Mouse (Mus musculus): ENCODE measurements around the gene Aurkc. TPM values are rescaled to one million over a fixed set of nuclear protein-coding genes. Genes with fewer than 3 reads are reported as not detected.
"Not testable (repeated sequence)": the region's sequence is repeated elsewhere in the genome, so short reads cannot be mapped to it uniquely, and the experiment has no call there.

Aurkc gene
- polyA plus RNA-seq, 1 experiment, result not detected

GRCm38 (mm10) chr7:7027445-7027844 lies 32.3 kb downstream of the Aurkc start:
- Histone ChIP-seq H3K4me3 (ENCODE audit: low read depth, low read length) (no peak overlapping the region), H3K27ac (ENCODE audit: insufficient read depth, low read depth, low read length) (no peak overlapping the region), H3K4me1 (ENCODE audit: control insufficient read depth, insufficient read depth, insufficient read length, low read length) (no peaks in the 10 kb centered on the region), H3K27me3 (ENCODE audit: control insufficient read depth, insufficient read depth, low read length) (no peaks in the 10 kb centered on the region), H3K36me3 (ENCODE audit: control insufficient read depth, insufficient read depth, low read length) (no peaks in the 10 kb centered on the region)
- TF ChIP-seq CTCF (IDR thresholded peaks at IDR 0.05; ENCODE audit: extremely low read depth, insufficient read length, insufficient replicate concordance, low read depth, low read length) (no peak), POLR2A (IDR thresholded peaks at IDR 0.05; ENCODE audit: low read depth, low read length) (no peak)

- H3K27ac ChIP-seq (ENCODE audit: insufficient read depth, low read depth, low read length); H3K4me1 ChIP-seq (ENCODE audit: control insufficient read depth, insufficient read depth, insufficient read length, low read length); H3K4me3 ChIP-seq (ENCODE audit: low read depth, low read length); H3K36me3 ChIP-seq (ENCODE audit: control insufficient read depth, insufficient read depth, low read length); H3K27me3 ChIP-seq (ENCODE audit: control insufficient read depth, insufficient read depth, low read length): not testable (repeated sequence)
- 49% methylated on average over 7 of the region's 7 CpGs for WGBS
Measured at GRCm38 (mm10) chr7:7049659-7050320, 54.7 kb downstream of the Aurkc start.

Other genes with a start within 250 kb of the Aurkc start
- gene Zfp954, start 126.2 kb downstream of the Aurkc start, polyA plus RNA-seq (2012; rRNA removed), result 4.9 and 8.5 TPM in 2 replicates
- gene Zfp773, start 141.5 kb downstream of the Aurkc start, polyA plus RNA-seq (2012; rRNA removed), result 0.03 and 0.33 TPM in 2 replicates
- gene Zfp418, start 176.0 kb downstream of the Aurkc start, polyA plus RNA-seq (2012; rRNA removed), result 0.19 and 0.37 TPM in 2 replicates
- gene Zfp772, start 214.7 kb downstream of the Aurkc start, polyA plus RNA-seq (2012; rRNA removed), result 0.32 and 0.34 TPM in 2 replicates

Measured in small intestine, adult 2 months (tissue).